Mouse (Mus musculus) yolk sac, embryonic 10.5 days (tissue): ENCODE results near the gene Bcl11a.

Experiments
- DNase-seq: peaks from one replicate; pipeline ENCODE4 v3.0.0-alpha.2; 2017; ENCODE audit warnings: low spot score

Bcl11a gene

GRCm38 (mm10) chr11:24158026-24158425, 80.2 kb downstream of the Bcl11a start:
- no peak for DNase-seq

- DNase-seq, result no peak
Observed at GRCm38 (mm10) chr11:24159656-24160055, 81.8 kb downstream of the Bcl11a start.

- no peak for DNase-seq
Observed at GRCm38 (mm10) chr11:24161458-24161857, 83.6 kb downstream of the Bcl11a start.

GRCm38 (mm10) chr11:24162056-24162455, 84.2 kb downstream of the Bcl11a start:
- no peak for DNase-seq

GRCm38 (mm10) chr11:24163072-24163471, 85.2 kb downstream of the Bcl11a start:
- no peak for DNase-seq

- DNase-seq, result no peak
Observed at GRCm38 (mm10) chr11:24164065-24164464, 86.2 kb downstream of the Bcl11a start.

- no peak for DNase-seq
Observed at GRCm38 (mm10) chr11:24171675-24172285, 93.9 kb downstream of the Bcl11a start.

GRCm38 (mm10) chr11:24172585-24172984, 94.7 kb downstream of the Bcl11a start:
- DNase-seq, result no peak

GRCm38 (mm10) chr11:24174161-24174792, 96.4 kb downstream of the Bcl11a start:
- no peak for DNase-seq

GRCm38 (mm10) chr11:24177458-24177857, 99.6 kb downstream of the Bcl11a start:
- DNase-seq, result no peak

GRCm38 (mm10) chr11:24178823-24179476, 101.1 kb downstream of the Bcl11a start:
- no peak for DNase-seq

GRCm38 (mm10) chr11:24180040-24180439, 102.2 kb downstream of the Bcl11a start:
- DNase-seq, result no peak

- no peak for DNase-seq
Observed at GRCm38 (mm10) chr11:24183501-24183900, 105.6 kb downstream of the Bcl11a start.

- no peak for DNase-seq
Observed at GRCm38 (mm10) chr11:24184932-24185331, 107.1 kb downstream of the Bcl11a start.

- DNase-seq, result no peak
Observed at GRCm38 (mm10) chr11:24190411-24190810, 112.6 kb downstream of the Bcl11a start.

GRCm38 (mm10) chr11:24196460-24197190, 118.8 kb downstream of the Bcl11a start:
- no peak for DNase-seq

- DNase-seq, result no peak
Observed at GRCm38 (mm10) chr11:24197424-24197823, 119.6 kb downstream of the Bcl11a start.

GRCm38 (mm10) chr11:24199560-24199959, 121.7 kb downstream of the Bcl11a start:
- no peak for DNase-seq

- no peak for DNase-seq
Observed at GRCm38 (mm10) chr11:24200310-24200709, 122.5 kb downstream of the Bcl11a start.

- no peak for DNase-seq
Observed at GRCm38 (mm10) chr11:24201223-24201622, 123.4 kb downstream of the Bcl11a start.

GRCm38 (mm10) chr11:24202641-24203361, 124.9 kb downstream of the Bcl11a start:
- DNase-seq, result peak; percentile 68

GRCm38 (mm10) chr11:24203489-24203888, 125.6 kb downstream of the Bcl11a start:
- DNase-seq, result no peak
